14 mouse cellular contexts compared by ENCODE assay signal in genomic region chr15:31323684-31324083, GRCm38 (mm10). TPM values are rescaled to one million over a fixed set of nuclear protein-coding genes. Genes with fewer than 3 reads are reported as not detected.
DNase-seq lines count a peak whose midpoint lies in the region; ATAC-seq and TF ChIP-seq lines count a peak whose summit lies in the region.
"Had no signal": no experiment of that assay in that cellular context is flagged by ENCODE, and none has a peak within 500 bp of the region (broad histone marks: within the 10 kb centered on the region; RNA-seq: fewer than 3 reads in every experiment).

No protein-coding gene starts in this region.

- no peak overlapping the region for H3K4me2 ChIP-seq in heart, postnatal 0 days (ENCODE audit: low read depth, low read length)
- H3K4me2 ChIP-seq in lung, postnatal 0 days (replicated peaks; ENCODE audit: low read depth, low read length), result no peak overlapping the region
- no peak overlapping the region for H3K4me2 ChIP-seq in stomach, postnatal 0 days (replicated peaks; ENCODE audit: low read depth)
- H3K4me2 ChIP-seq: heart, embryonic 15.5 days; midbrain, embryonic 13.5 days had no signal

- ATAC-seq in heart, postnatal 0 days (ENCODE audit: insufficient read depth, low read depth), result no peak
- ATAC-seq in lung, postnatal 0 days, result no peak
- no peak for ATAC-seq in stomach, postnatal 0 days (ENCODE audit: low FRiP score, low TSS enrichment)
- ATAC-seq: intestine, embryonic 16.5 days; midbrain, embryonic 13.5 days had no signal

- no peaks in the 10 kb centered on the region for H3K9me3 ChIP-seq in heart, postnatal 0 days (replicated peaks; ENCODE audit: control insufficient read depth, low read length)
- H3K9me3 ChIP-seq in lung, postnatal 0 days (ENCODE audit: low read length), result no peaks in the 10 kb centered on the region
- H3K9me3 ChIP-seq in stomach, postnatal 0 days (ENCODE audit: control insufficient read depth, low read length), result no peaks in the 10 kb centered on the region
- H3K9me3 ChIP-seq: heart, embryonic 15.5 days; midbrain, embryonic 13.5 days had no signal

- no peaks in the 10 kb centered on the region for H3K4me1 ChIP-seq in heart, postnatal 0 days (ENCODE audit: control insufficient read depth, insufficient read depth)
- H3K4me1 ChIP-seq in lung, postnatal 0 days (ENCODE audit: insufficient read depth, low read depth, low read length), result peaks cover 5% of the 10 kb centered on the region; the same call in 1 of the 2 replicates
- peaks cover 28% of the 10 kb centered on the region for H3K4me1 ChIP-seq in bone marrow macrophage, adult 2 months (ENCODE audit: control insufficient read depth, insufficient read depth, low read length)
- H3K4me1 ChIP-seq in stomach, postnatal 0 days (replicated peaks; ENCODE audit: control insufficient read depth, insufficient read depth), result no peaks in the 10 kb centered on the region

- H3K36me3 ChIP-seq in heart, postnatal 0 days (replicated peaks; ENCODE audit: control insufficient read depth, insufficient read depth, low read length), result 0 out of 2 replicates have a peak, but pooled peaks cover 4% of the 10 kb centered on the region
- no peaks in the 10 kb centered on the region for H3K36me3 ChIP-seq in lung, postnatal 0 days (ENCODE audit: insufficient read depth, low read length)
- no peaks in the 10 kb centered on the region for H3K36me3 ChIP-seq in stomach, postnatal 0 days (ENCODE audit: control insufficient read depth, insufficient read depth, low read length)
- H3K36me3 ChIP-seq: heart, embryonic 15.5 days; midbrain, embryonic 13.5 days had no signal

- no peak for DNase-seq in heart, postnatal 0 days (ENCODE audit: low spot score)
- DNase-seq in heart, postnatal 36 days, result no peak
- no peak for DNase-seq in lung, postnatal 0 days (ENCODE audit: low spot score)
- DNase-seq in lung, postnatal 36 days, result no peak
- DNase-seq in stomach, postnatal 0 days (ENCODE audit: low spot score), result no peak
- DNase-seq in adrenal gland, postnatal 14 days, result no peak
- no peak for DNase-seq in embryo, embryonic 10.5 days (ENCODE audit: low spot score)
- DNase-seq: adrenal gland, adult 2 months; cerebellum, adult 8-10 months; layer of hippocampus, postnatal 36 days had no signal

- peak; percentile 25 for TF ChIP-seq CTCF in heart, postnatal 0 days (IDR thresholded peaks at IDR 0.05; ENCODE audit: low read depth)
- TF ChIP-seq CTCF in lung, postnatal 0 days (IDR thresholded peaks at IDR 0.05), result peak; percentile 55
- TF ChIP-seq CTCF in bone marrow macrophage, adult 2 months (IDR thresholded peaks at IDR 0.05; ENCODE audit: low read depth, low read length), result peak; percentile 39; the same call in 1 of the 2 replicates
- TF ChIP-seq CTCF in stomach, postnatal 0 days (IDR thresholded peaks at IDR 0.05; ENCODE audit: low read depth), result peak; percentile 46

- H3K4me3 ChIP-seq in heart, postnatal 0 days (ENCODE audit: low read depth, low read length), result no peak overlapping the region
- no peak overlapping the region for H3K4me3 ChIP-seq in lung, postnatal 0 days (ENCODE audit: low read depth, low read length)
- H3K4me3 ChIP-seq in bone marrow macrophage, adult 2 months (ENCODE audit: insufficient read depth, low read length), result no peak overlapping the region
- H3K4me3 ChIP-seq in stomach, postnatal 0 days (ENCODE audit: low read depth, low read length), result no peak overlapping the region
- H3K4me3 ChIP-seq: heart, embryonic 15.5 days; midbrain, embryonic 13.5 days had no signal

- 77% methylated on average over 4 of the region's 4 CpGs for WGBS in heart, postnatal 0 days
- WGBS in lung, postnatal 0 days, result 76% methylated on average over 4 of the region's 4 CpGs
- 80% methylated on average over 4 of the region's 4 CpGs for WGBS in stomach, postnatal 0 days

- H3K27me3 ChIP-seq in heart, postnatal 0 days (ENCODE audit: control insufficient read depth, insufficient read depth, low read length), result no peaks in the 10 kb centered on the region
- no peaks in the 10 kb centered on the region for H3K27me3 ChIP-seq in lung, postnatal 0 days (replicated peaks; ENCODE audit: insufficient read depth, low read length)
- no peaks in the 10 kb centered on the region for H3K27me3 ChIP-seq in stomach, postnatal 0 days (ENCODE audit: control insufficient read depth, insufficient read depth, low read length)
- H3K27me3 ChIP-seq: heart, embryonic 15.5 days; midbrain, embryonic 13.5 days had no signal

- no peak overlapping the region for H3K27ac ChIP-seq in heart, postnatal 0 days (ENCODE audit: low read depth)
- no peak overlapping the region for H3K27ac ChIP-seq in lung, postnatal 0 days (ENCODE audit: low read length)
- no peak overlapping the region for H3K27ac ChIP-seq in bone marrow macrophage, adult 2 months (ENCODE audit: insufficient read depth, low read depth, low read length)
- no peak overlapping the region for H3K27ac ChIP-seq in stomach, postnatal 0 days (replicated peaks)
- H3K27ac ChIP-seq: midbrain, embryonic 13.5 days had no signal

- no peak for TF ChIP-seq EP300 in heart, postnatal 0 days (IDR thresholded peaks at IDR 0.05; ENCODE audit: low read depth)
- no peak for TF ChIP-seq EP300 in lung, postnatal 0 days (IDR thresholded peaks at IDR 0.05)
- no peak for TF ChIP-seq EP300 in stomach, postnatal 0 days (optimal IDR thresholded peaks at IDR 0.05)

- intact Hi-C loops in heart, postnatal 36 days (cut with DNase I), result no loop called here

- no peak for TF ChIP-seq POLR2A in bone marrow macrophage, adult 2 months (IDR thresholded peaks at IDR 0.05; ENCODE audit: borderline replicate concordance, low read depth, low read length)

- H3K9ac ChIP-seq in heart, postnatal 0 days (replicated peaks; ENCODE audit: low read depth, low read length), result no peak overlapping the region
- H3K9ac ChIP-seq in lung, postnatal 0 days (replicated peaks; ENCODE audit: low read depth), result no peak overlapping the region
- H3K9ac ChIP-seq in stomach, postnatal 0 days (ENCODE audit: low read length), result no peak overlapping the region
- H3K9ac ChIP-seq: heart, embryonic 15.5 days; midbrain, embryonic 13.5 days had no signal

RNA-seq across cellular contexts. Expression of gene Ankrd33b, which starts 43.8 kb away (rescaled TPM):
- total RNA-seq in heart, postnatal 0 days (2014; rRNA removed; ENCODE audit: low replicate concordance), result 12.9 and 23.3 TPM in 2 replicates
- 5.1 and 5.6 TPM in 2 replicates for polyA plus RNA-seq in heart, postnatal 0 days (2015; fragmentation: Nextera tagmentation; extraction: Ambion mirVana)
- 10 to 100 TPM; 22.9 to 32.0 TPM for total RNA-seq in heart, postnatal 36 days (2021)
- 18.7 and 19.8 TPM in 2 replicates for polyA plus RNA-seq in lung, postnatal 0 days (2015; fragmentation: Nextera tagmentation; extraction: Ambion mirVana)
- 7.8 and 9.5 TPM in 2 replicates for polyA plus RNA-seq in bone marrow macrophage, adult 2 months (2012; ENCODE audit: insufficient read depth, insufficient read length, missing spikeins)
- 0.27 and 0.41 TPM in 2 replicates for polyA plus RNA-seq in stomach, postnatal 0 days (2015; fragmentation: Nextera tagmentation; extraction: Ambion mirVana)
- total RNA-seq in adrenal gland, postnatal 14 days (2021), result 1.6 and 1.9 TPM in 2 replicates
